Mouse (Mus musculus): ENCODE measurements around the gene Lce1d. TPM values are rescaled to one million over a fixed set of nuclear protein-coding genes. Genes with fewer than 3 reads are reported as not detected.

Gene Lce1d
- total RNA-seq, 1 experiment = not detected

- Histone ChIP-seq H3K4me3 (ENCODE audit: insufficient read depth in 1 of 2, low read depth in 1 of 2, low read length in 2 of 2, poor library complexity in 1 of 2, severe bottlenecking in 1 of 2) (no peak overlapping the region), H3K4me1 (ENCODE audit: control insufficient read depth in 2 of 2, insufficient read depth in 2 of 2, low read length in 2 of 2, poor library complexity in 1 of 2) (no peaks in the 10 kb centered on the region), H3K36me3 (ENCODE audit: control insufficient read depth, insufficient read depth, low read length, poor library complexity, severe bottlenecking) (no peaks in the 10 kb centered on the region), H3K27ac (ENCODE audit: insufficient read depth, low read depth, low read length, poor library complexity, severe bottlenecking) (no peak overlapping the region), H3K9ac (ENCODE audit: insufficient read depth, low read depth, low read length, poor library complexity, severe bottlenecking) (no peak overlapping the region), H3K9me3 (ENCODE audit: control insufficient read depth, insufficient read depth, low read depth, low read length) (no peaks in the 10 kb centered on the region)
- in situ Hi-C loops (cut with MboI; ENCODE audit: low sequenced_read_pairs in 2 of 2, unreplicated experiment in 2 of 2) = no loop called here
- no peak for DNase-seq (ENCODE audit: low read depth, low spot score)
- TF ChIP-seq MAFK (IDR thresholded peaks at IDR 0.05; ENCODE audit: insufficient read depth, low read depth, low read length) (no peak), CHD2 (IDR thresholded peaks at IDR 0.05; ENCODE audit: low read depth, low read length) (no peak), ZNF384 (IDR thresholded peaks at IDR 0.05; ENCODE audit: low read depth, low read length) (no peak), ZC3H11A (IDR thresholded peaks at IDR 0.05; ENCODE audit: borderline replicate concordance, low read depth, low read length) (no peak), HCFC1 (IDR thresholded peaks at IDR 0.05; ENCODE audit: borderline replicate concordance, insufficient read depth, low read length) (no peak)
These were observed 49.0 kb downstream of the Lce1d start for GRCm38 (mm10) chr3:92637745-92638652.

Other genes with a start within 250 kb of the Lce1d start
- gene Sprr1b, start 248.4 kb downstream of the Lce1d start, total RNA-seq (2012; rRNA removed) = not detected in 2 replicates
- gene Sprr3, start 228.5 kb downstream of the Lce1d start, total RNA-seq (2012; rRNA removed) = not detected in 2 replicates
- 0.32 TPM in 1 of 2 replicates, not detected in the other for gene Sprr1a, start 201.3 kb downstream of the Lce1d start, total RNA-seq (2012; rRNA removed)
- gene Sprr4, start 186.7 kb downstream of the Lce1d start, total RNA-seq (2012; rRNA removed) = not detected in 2 replicates
- not detected in 2 replicates for gene 2310046K23Rik, start 152.7 kb downstream of the Lce1d start, total RNA-seq (2012; rRNA removed)
- gene Ivl, start 113.5 kb downstream of the Lce1d start, total RNA-seq (2012; rRNA removed) = 0.21 and 0.45 TPM in 2 replicates
- not detected in 2 replicates for gene Smcp, start 98.2 kb downstream of the Lce1d start, total RNA-seq (2012; rRNA removed)
- gene 2210017I01Rik, start 79.7 kb downstream of the Lce1d start, total RNA-seq (2012; rRNA removed) = not detected in 2 replicates
- not detected in 2 replicates for gene Lce6a, start 65.5 kb downstream of the Lce1d start, total RNA-seq (2012; rRNA removed)
- gene Lce1a1, start 38.9 kb downstream of the Lce1d start, total RNA-seq (2012; rRNA removed) = not detected in 2 replicates
- not detected in 2 replicates for gene Lce1b, start 30.3 kb downstream of the Lce1d start, total RNA-seq (2012; rRNA removed)
- gene Lce1a2, start 16.9 kb downstream of the Lce1d start, total RNA-seq (2012; rRNA removed) = not detected in 2 replicates
- gene Lce1c, start 8.0 kb downstream of the Lce1d start, total RNA-seq (2012; rRNA removed) = not detected in 2 replicates
- gene Lce1e, start 21.9 kb upstream of the Lce1d start, total RNA-seq (2012; rRNA removed) = not detected in 2 replicates
- not detected in 2 replicates for gene Lce1f, start 33.1 kb upstream of the Lce1d start, total RNA-seq (2012; rRNA removed)
- not detected in 2 replicates for gene Gm38119, start 51.9 kb upstream of the Lce1d start, total RNA-seq (2012; rRNA removed)
- not detected in 2 replicates for gene Lce1g, start 65.1 kb upstream of the Lce1d start, total RNA-seq (2012; rRNA removed)
- gene Lce1h, start 77.9 kb upstream of the Lce1d start, total RNA-seq (2012; rRNA removed) = 4.7 TPM in 1 of 2 replicates, not detected in the other
- gene Lce1i, start 91.7 kb upstream of the Lce1d start, total RNA-seq (2012; rRNA removed) = not detected in 2 replicates
- not detected in 2 replicates for gene Lce1j, start 103.3 kb upstream of the Lce1d start, total RNA-seq (2012; rRNA removed)
- gene Lce1k, start 120.7 kb upstream of the Lce1d start, total RNA-seq (2012; rRNA removed) = not detected in 2 replicates
- not detected in 2 replicates for gene Kprp, start 140.0 kb upstream of the Lce1d start, total RNA-seq (2012; rRNA removed)
- gene Lce1l, start 164.1 kb upstream of the Lce1d start, total RNA-seq (2012; rRNA removed) = not detected in 2 replicates
- gene 2310050C09Rik, start 183.0 kb upstream of the Lce1d start, total RNA-seq (2012; rRNA removed) = not detected in 2 replicates
- gene Lce3a, start 239.0 kb upstream of the Lce1d start, total RNA-seq (2012; rRNA removed) = not detected in 2 replicates
- gene Lce3b, start 245.8 kb upstream of the Lce1d start, total RNA-seq (2012; rRNA removed) = not detected in 2 replicates